Mouse (Mus musculus): ENCODE measurements around the gene Tiprl.

DNA sequence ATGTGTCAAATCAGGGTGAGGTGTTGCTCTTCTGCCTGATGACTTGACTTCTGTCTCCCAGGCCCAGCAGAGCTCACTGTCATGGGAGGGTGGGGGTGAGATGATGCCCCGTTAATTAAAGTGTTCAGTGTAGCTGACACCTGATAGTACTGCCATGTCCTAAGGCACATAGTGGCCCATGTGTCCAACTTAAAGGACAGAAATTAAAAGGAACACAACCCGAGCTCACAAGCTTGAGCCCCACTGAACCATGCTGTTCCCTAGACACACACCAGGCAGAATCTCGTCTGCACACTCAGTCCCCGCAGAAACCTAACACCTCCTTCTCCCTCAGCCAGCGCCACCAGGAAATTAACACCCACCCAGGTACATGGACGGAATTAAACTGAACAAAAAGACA lies 71.9 kb downstream of the Tiprl start:
- no peak for TF ChIP-seq CTCF (IDR thresholded peaks at IDR 0.05; ENCODE audit: borderline replicate concordance, extremely low read depth, insufficient read depth, insufficient read length)
- TF ChIP-seq POLR2A (IDR thresholded peaks at IDR 0.05; ENCODE audit: borderline replicate concordance, extremely low read depth, insufficient read depth, insufficient read length, poor library complexity, severe bottlenecking), result no peak
